Mouse (Mus musculus) kidney, embryonic 15.5 days (tissue): ENCODE results near the gene Scaf8. TPM values are rescaled to one million over a fixed set of nuclear protein-coding genes. Genes with fewer than 3 reads are reported as not detected.
"Not testable (repeated sequence)": the region's sequence is repeated elsewhere in the genome, so short reads cannot be mapped to it uniquely, and the experiment has no call there.

Source experiments
- ATAC-seq: fragments of 200-750 bp; cut with Nextera tagmentation; replicated peaks from 2 replicates; pipeline ENCODE4 v1.8.0; 2017; ENCODE audit warnings: moderate TSS enrichment; ENCODE audit not compliant: low FRiP score
- H3K27ac ChIP-seq: fragments of 300-500 bp; sonication (generic); 2 replicates; pipeline ENCODE4 v1.5.1; 2015; ENCODE audit warnings: mild to moderate bottlenecking, inconsistent platforms
- H3K27me3 ChIP-seq: fragments of 300-500 bp; sonication (generic); 2 replicates; pipeline ENCODE4 v1.6.1; 2015; ENCODE audit warnings: inconsistent platforms
- H3K36me3 ChIP-seq: fragments of 300-500 bp; sonication (generic); 2 replicates; pipeline ENCODE4 v1.6.1; 2015; ENCODE audit warnings: inconsistent platforms
- H3K4me1 ChIP-seq: fragments of 300-500 bp; sonication (generic); 2 replicates; pipeline ENCODE4 v1.6.1; 2015; ENCODE audit warnings: inconsistent platforms
- H3K4me2 ChIP-seq: fragments of 300-500 bp; sonication (generic); 2 replicates; pipeline ENCODE4 v1.6.1; 2015; ENCODE audit warnings: moderate library complexity, mild to moderate bottlenecking, inconsistent platforms
- H3K4me3 ChIP-seq: fragments of 300-500 bp; sonication (generic); replicated peaks from 2 replicates; pipeline ENCODE4 v1.5.1; 2015; ENCODE audit warnings: mild to moderate bottlenecking, inconsistent platforms
- H3K9ac ChIP-seq: fragments of 300-500 bp; sonication (generic); 2 replicates; pipeline ENCODE4 v1.6.1; 2015; ENCODE audit warnings: mild to moderate bottlenecking, inconsistent platforms
- H3K9me3 ChIP-seq: fragments of 300-500 bp; sonication (generic); replicated peaks from 2 replicates; pipeline ENCODE4 v1.6.1; 2016; ENCODE audit warnings: inconsistent platforms
- WGBS: fragments of 180-500 bp; shearing (Covaris S2); methylation state at CpG from one replicate; pipeline ENCODE4 v1.1.7; 2015; ENCODE audit warnings: mixed read lengths; 5-methylcytosine and 5-hydroxymethylcytosine counted together
- polyA plus RNA-seq: library from polyadenylated mRNA; unstranded; fragments of >200 nt; fragmentation: Nextera tagmentation; extraction: Ambion mirVana; gene quantifications from 2 replicates; pipeline ENCODE4 v1.2.1, GENCODE M21; 2015

Scaf8 gene
- polyA plus RNA-seq, 1 experiment from 2014 or later: 23.1 TPM

DNA sequence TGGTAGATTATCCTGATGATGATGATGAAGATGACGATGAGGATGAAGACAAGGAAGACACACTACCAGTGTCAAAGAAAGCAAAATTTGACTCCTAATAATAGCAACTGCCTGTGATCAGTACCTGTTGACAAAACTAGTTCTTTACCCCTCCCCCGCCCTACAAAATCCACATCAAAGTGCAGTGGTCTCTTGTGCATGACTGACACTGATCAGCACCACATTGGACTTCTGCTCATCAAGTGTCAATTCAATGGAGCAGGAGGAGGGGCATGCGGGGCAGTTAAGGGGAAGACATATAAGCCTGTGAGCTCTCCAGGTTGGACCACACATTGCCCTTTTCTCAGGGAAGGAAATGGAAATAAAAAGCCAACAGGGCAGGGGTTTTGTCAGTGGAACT lies 29.6 kb upstream of the Scaf8 start:
- H3K4me1 ChIP-seq: peaks cover 4% of the 10 kb centered on the region; the same call in 1 of the 2 replicates
- H3K9ac ChIP-seq: peak overlapping the region; percentile 58
- ATAC-seq: no peak
- 61% methylated on average over 3 of the region's 3 CpGs for WGBS
- H3K36me3 ChIP-seq: no peaks in the 10 kb centered on the region
- H3K27ac ChIP-seq: peak overlapping the region; percentile 97; the same call in 1 of the 2 replicates
- 0 out of 2 replicates have a peak, but pooled peaks cover 3% of the 10 kb centered on the region for H3K9me3 ChIP-seq
- H3K27me3 ChIP-seq: no peaks in the 10 kb centered on the region
- H3K4me3 ChIP-seq: peak overlapping the region; percentile 60
- peak overlapping the region; percentile 79 for H3K4me2 ChIP-seq

- Histone ChIP-seq H3K36me3 (no peaks in the 10 kb centered on the region), H3K4me2 (no peak overlapping the region), H3K27me3 (no peaks in the 10 kb centered on the region), H3K9ac (no peak overlapping the region), H3K27ac (no peak overlapping the region), H3K9me3 (no peaks in the 10 kb centered on the region), H3K4me3 (no peak overlapping the region), H3K4me1 (no peaks in the 10 kb centered on the region)
- 50% methylated on average over 4 of the region's 4 CpGs for WGBS
- ATAC-seq: no peak
Observed at GRCm38 (mm10) chr17:3092682-3093081, 22.1 kb upstream of the Scaf8 start.

GRCm38 (mm10) chr17:3099273-3099672 lies 15.5 kb upstream of the Scaf8 start:
- H3K4me3 ChIP-seq, H3K9ac ChIP-seq, H3K36me3 ChIP-seq, ATAC-seq, H3K4me1 ChIP-seq, H3K9me3 ChIP-seq, H3K4me2 ChIP-seq, H3K27me3 ChIP-seq, H3K27ac ChIP-seq: not testable (repeated sequence)
- 79% methylated on average over 1 of the region's 1 CpGs for WGBS

GRCm38 (mm10) chr17:3102336-3103165 lies 12.2 kb upstream of the Scaf8 start:
- H3K9me3 ChIP-seq: no peaks in the 10 kb centered on the region
- peak overlapping the region; percentile 56; the same call in 1 of the 2 replicates for H3K27ac ChIP-seq
- H3K27me3 ChIP-seq: no peaks in the 10 kb centered on the region
- WGBS: 1% methylated on average over 14 of the region's 14 CpGs
- peak overlapping the region; percentile 44 for H3K9ac ChIP-seq
- H3K4me3 ChIP-seq: peak overlapping the region; percentile 46
- peak overlapping the region; percentile 74 for H3K4me2 ChIP-seq
- H3K4me1 ChIP-seq: peaks cover 8% of the 10 kb centered on the region
- peaks cover 9% of the 10 kb centered on the region; the same call in 1 of the 2 replicates for H3K36me3 ChIP-seq
- peak; percentile 96 for ATAC-seq

GRCm38 (mm10) chr17:3104154-3104931 lies 10.4 kb upstream of the Scaf8 start:
- Histone ChIP-seq H3K27ac (no peak overlapping the region), H3K36me3 (peaks cover 9% of the 10 kb centered on the region; the same call in 1 of the 2 replicates), H3K4me3 (no peak overlapping the region), H3K4me2 (no peak overlapping the region), H3K9me3 (no peaks in the 10 kb centered on the region), H3K4me1 (peaks cover 8% of the 10 kb centered on the region), H3K27me3 (no peaks in the 10 kb centered on the region), H3K9ac (no peak overlapping the region)
- no peak for ATAC-seq
- WGBS: 89% methylated on average over 6 of the region's 6 CpGs

- no peaks in the 10 kb centered on the region for H3K27me3 ChIP-seq
- H3K4me3 ChIP-seq: no peak overlapping the region
- peaks cover 8% of the 10 kb centered on the region for H3K4me1 ChIP-seq
- whole genome bisulfite sequencing: 82% methylated on average over 1 of the region's 1 CpGs
- H3K9ac ChIP-seq: no peak overlapping the region
- no peak overlapping the region for H3K4me2 ChIP-seq
- H3K9me3 ChIP-seq: no peaks in the 10 kb centered on the region
- peaks cover 9% of the 10 kb centered on the region; the same call in 1 of the 2 replicates for H3K36me3 ChIP-seq
- no peak overlapping the region for H3K27ac ChIP-seq
- no peak for ATAC-seq
Observed at GRCm38 (mm10) chr17:3105022-3105421, 9.8 kb upstream of the Scaf8 start.

DNA sequence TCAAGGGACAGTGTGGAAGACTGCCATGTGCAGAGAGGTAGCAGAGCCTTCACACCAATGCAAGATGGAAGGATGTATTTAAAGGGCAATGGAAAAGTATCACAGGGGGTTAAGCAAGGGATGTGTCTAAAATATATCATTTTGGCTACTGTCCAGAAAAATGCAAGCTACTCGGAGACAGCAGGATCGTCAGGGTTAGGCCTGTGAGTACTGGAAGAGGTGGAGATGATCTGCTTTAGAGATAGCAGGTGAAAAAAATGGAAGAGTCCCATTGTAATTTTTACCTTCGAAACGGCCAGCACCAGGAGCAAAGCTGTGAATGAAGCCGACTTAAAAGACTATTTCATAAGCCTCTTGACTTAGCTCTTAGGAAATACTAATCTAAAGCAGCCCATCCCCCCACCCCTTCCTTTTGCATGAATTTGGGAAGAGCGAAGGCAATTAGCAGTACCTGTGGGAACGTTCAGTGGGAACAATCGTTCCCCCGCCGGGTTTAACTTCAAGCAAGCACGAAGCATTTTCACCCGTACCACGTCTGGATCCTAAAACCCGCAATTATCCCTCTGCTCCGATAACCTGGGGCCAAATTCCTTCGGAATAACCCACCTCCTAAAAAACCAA lies 925 bp upstream of the Scaf8 start:
- no peaks in the 10 kb centered on the region for H3K27me3 ChIP-seq
- peak overlapping the region; percentile 71 for H3K4me2 ChIP-seq
- H3K9me3 ChIP-seq: no peaks in the 10 kb centered on the region
- ATAC-seq: no peak
- 1% methylated on average over 16 of the region's 16 CpGs for WGBS
- peaks cover 19% of the 10 kb centered on the region for H3K4me1 ChIP-seq
- peak overlapping the region; percentile 98 for H3K4me3 ChIP-seq
- peak overlapping the region; percentile 96 for H3K9ac ChIP-seq
- peak overlapping the region; percentile 100 for H3K27ac ChIP-seq
- peaks cover 7% of the 10 kb centered on the region for H3K36me3 ChIP-seq

- no peaks in the 10 kb centered on the region for H3K9me3 ChIP-seq
- H3K27ac ChIP-seq: peak overlapping the region; percentile 100
- peak overlapping the region; percentile 98 for H3K4me3 ChIP-seq
- peak; percentile 68 for ATAC-seq
- H3K36me3 ChIP-seq: peaks cover 7% of the 10 kb centered on the region
- peaks cover 21% of the 10 kb centered on the region for H3K4me1 ChIP-seq
- H3K9ac ChIP-seq: peak overlapping the region; percentile 96
- peak overlapping the region; percentile 71 for H3K4me2 ChIP-seq
- H3K27me3 ChIP-seq: no peaks in the 10 kb centered on the region
- under 1% methylated on average over 31 of the region's 31 CpGs for WGBS
Observed at GRCm38 (mm10) chr17:3114358-3114719, 433 bp upstream of the Scaf8 start.

- peak overlapping the region; percentile 98 for H3K4me3 ChIP-seq
- ATAC-seq: peak; percentile 74
- H3K27me3 ChIP-seq: no peaks in the 10 kb centered on the region
- H3K36me3 ChIP-seq: peaks cover 7% of the 10 kb centered on the region
- H3K9me3 ChIP-seq: no peaks in the 10 kb centered on the region
- peak overlapping the region; percentile 71 for H3K4me2 ChIP-seq
- 1% methylated on average over 44 of the region's 47 CpGs for WGBS
- peaks cover 21% of the 10 kb centered on the region for H3K4me1 ChIP-seq
- H3K27ac ChIP-seq: peak overlapping the region; percentile 100
- H3K9ac ChIP-seq: peak overlapping the region; percentile 96
Observed at GRCm38 (mm10) chr17:3115380-3115974, 705 bp downstream of the Scaf8 start.

GRCm38 (mm10) chr17:3120949-3121348 lies 6.2 kb downstream of the Scaf8 start:
- not testable (repeated sequence) for H3K27ac ChIP-seq, H3K4me3 ChIP-seq, ATAC-seq, H3K36me3 ChIP-seq, H3K27me3 ChIP-seq, H3K9ac ChIP-seq, H3K9me3 ChIP-seq, H3K4me2 ChIP-seq
- peaks cover 16% of the 10 kb centered on the region for H3K4me1 ChIP-seq
- WGBS: 85% methylated on average over 8 of the region's 8 CpGs

GRCm38 (mm10) chr17:3123581-3123980 lies 8.8 kb downstream of the Scaf8 start:
- H3K27ac ChIP-seq, H3K9ac ChIP-seq, H3K4me3 ChIP-seq, H3K4me2 ChIP-seq, H3K36me3 ChIP-seq, ATAC-seq, H3K27me3 ChIP-seq, H3K4me1 ChIP-seq, H3K9me3 ChIP-seq: not testable (repeated sequence)
- 45% methylated on average over 1 of the region's 1 CpGs for WGBS
